Mouse (Mus musculus) limb, embryonic 14.5 days (tissue): ENCODE measurements around the gene Ripk3. TPM values are rescaled to one million over a fixed set of nuclear protein-coding genes. Genes with fewer than 3 reads are reported as not detected.

Experiments
- ATAC-seq: fragments of 200-750 bp; cut with Nextera tagmentation; 2 replicates; pipeline ENCODE4 v1.8.0; 2017; ENCODE audit warnings: low read depth, moderate number of reproducible peaks, moderate TSS enrichment; ENCODE audit not compliant: low FRiP score
- DNase-seq: peaks from one replicate; pipeline ENCODE4 v3.0.0-alpha.2; 2015; ENCODE audit warnings: low spot score
- H3K27ac ChIP-seq: fragments of 300-500 bp; sonication (generic); replicated peaks from 2 replicates; pipeline ENCODE4 v1.5.1; 2014; ENCODE audit warnings: low read depth, mild to moderate bottlenecking, low read length, moderate library complexity, mixed read lengths
- H3K27me3 ChIP-seq: fragments of 300-500 bp; sonication (generic); 2 replicates; pipeline ENCODE4 v1.6.1; 2014; ENCODE audit warnings: low read length, mixed read lengths; ENCODE audit not compliant: control insufficient read depth, insufficient read depth
- H3K36me3 ChIP-seq: fragments of 300-500 bp; sonication (generic); 2 replicates; pipeline ENCODE4 v1.6.1; 2014; ENCODE audit warnings: mild to moderate bottlenecking, low read length, moderate library complexity, mixed read lengths; ENCODE audit not compliant: control insufficient read depth, insufficient read depth
- H3K4me1 ChIP-seq: fragments of 300-500 bp; sonication (generic); 2 replicates; pipeline ENCODE4 v1.6.1; 2014; ENCODE audit warnings: antibody characterized with exemption, low read length, mixed read lengths; ENCODE audit not compliant: control insufficient read depth, insufficient read depth
- H3K4me2 ChIP-seq: fragments of 300-500 bp; sonication (generic); replicated peaks from 2 replicates; pipeline ENCODE4 v1.6.1; 2014; ENCODE audit warnings: low read depth, mild to moderate bottlenecking, low read length, moderate library complexity; ENCODE audit not compliant: severe bottlenecking
- H3K4me3 ChIP-seq: fragments of 300-500 bp; sonication (generic); replicated peaks from 2 replicates; pipeline ENCODE4 v1.5.1; 2014; ENCODE audit warnings: low read length
- H3K9ac ChIP-seq: fragments of 300-500 bp; sonication (generic); 2 replicates; pipeline ENCODE4 v1.6.1; 2014; ENCODE audit warnings: mild to moderate bottlenecking, low read depth, low read length, moderate library complexity; ENCODE audit not compliant: severe bottlenecking
- H3K9me3 ChIP-seq: fragments of 300-500 bp; sonication (generic); 2 replicates; pipeline ENCODE4 v1.6.1; 2016; ENCODE audit warnings: low read length; ENCODE audit not compliant: control insufficient read depth
- POLR2A ChIP-seq: fragments of 200-500 bp; IDR thresholded peaks from 2 replicates; pipeline ENCODE4 v1.8.0; 2012; ENCODE audit warnings: inconsistent platforms, mild to moderate bottlenecking, moderate library complexity, borderline replicate concordance; ENCODE audit not compliant: insufficient read depth, insufficient read length; ENCODE audit errors: extremely low read depth
- WGBS: fragments of 180-500 bp; shearing (Covaris S2); extraction: QIAGEN DNeasy Blood & Tissue Kit; methylation state at CpG from one replicate; pipeline ENCODE4 v1.1.7; 2014; 5-methylcytosine and 5-hydroxymethylcytosine counted together
- polyA plus RNA-seq, 2 experiments: library from polyadenylated mRNA; depleted of rRNA in 1 of 2; stranded (reverse) in 1 of 2; unstranded in 1 of 2; fragments of >200 nt; fragmentation: Nextera tagmentation in 1 of 2; extraction: Ambion mirVana in 1 of 2; gene quantifications; 2 replicates each; pipeline versions ENCODE4 v1.2.1 to v1.2.3; 2012 to 2014

Gene Ripk3
- polyA plus RNA-seq, 2 experiments = 30.5 to 35.9 TPM

GRCm38 (mm10) chr14:55777806-55778205, 10.9 kb downstream of the Ripk3 start:
- TF ChIP-seq POLR2A = no peak
- no peak overlapping the region for H3K4me2 ChIP-seq
- peaks cover 14% of the 10 kb centered on the region for H3K4me1 ChIP-seq
- no peaks in the 10 kb centered on the region for H3K9me3 ChIP-seq
- 92% methylated on average over 11 of the region's 11 CpGs for WGBS
- no peak overlapping the region for H3K9ac ChIP-seq
- no peak for ATAC-seq
- H3K27ac ChIP-seq = no peak overlapping the region
- no peak overlapping the region for H3K4me3 ChIP-seq
- no peaks in the 10 kb centered on the region for H3K27me3 ChIP-seq
- H3K36me3 ChIP-seq = peaks cover 21% of the 10 kb centered on the region; the same call in 1 of the 2 replicates
- no peak for DNase-seq

GRCm38 (mm10) chr14:55777176-55777575, 11.5 kb downstream of the Ripk3 start:
- Histone ChIP-seq H3K27me3 (no peaks in the 10 kb centered on the region), H3K27ac (no peak overlapping the region), H3K9ac (no peak overlapping the region), H3K9me3 (no peaks in the 10 kb centered on the region), H3K4me1 (peaks cover 8% of the 10 kb centered on the region), H3K36me3 (peaks cover 22% of the 10 kb centered on the region; the same call in 1 of the 2 replicates), H3K4me3 (no peak overlapping the region), H3K4me2 (no peak overlapping the region)
- no peak for TF ChIP-seq POLR2A
- 37% methylated on average over 3 of the region's 3 CpGs for WGBS
- ATAC-seq (no peak), DNase-seq (no peak)

GRCm38 (mm10) chr14:55776711-55777110, 12.0 kb downstream of the Ripk3 start:
- ATAC-seq (no peak), DNase-seq (no peak)
- no peak overlapping the region for H3K9ac ChIP-seq
- no peak for TF ChIP-seq POLR2A
- H3K27me3 ChIP-seq = no peaks in the 10 kb centered on the region
- peaks cover 25% of the 10 kb centered on the region; the same call in 1 of the 2 replicates for H3K36me3 ChIP-seq
- WGBS = 76% methylated on average over 7 of the region's 7 CpGs
- H3K4me3 ChIP-seq = no peak overlapping the region
- H3K4me1 ChIP-seq = peaks cover 4% of the 10 kb centered on the region
- H3K27ac ChIP-seq = no peak overlapping the region
- no peaks in the 10 kb centered on the region for H3K9me3 ChIP-seq
- H3K4me2 ChIP-seq = no peak overlapping the region

GRCm38 (mm10) chr14:55769087-55769703, 19.5 kb downstream of the Ripk3 start:
- H3K27ac ChIP-seq = no peak overlapping the region
- no peaks in the 10 kb centered on the region; the same call in 1 of the 2 replicates for H3K4me1 ChIP-seq
- H3K27me3 ChIP-seq = peaks cover 12% of the 10 kb centered on the region
- H3K9me3 ChIP-seq = no peaks in the 10 kb centered on the region
- ATAC-seq = no peak
- peaks cover 6% of the 10 kb centered on the region; the same call in 1 of the 2 replicates for H3K36me3 ChIP-seq
- H3K4me2 ChIP-seq = no peak overlapping the region
- no peak overlapping the region for H3K4me3 ChIP-seq
- no peak for DNase-seq
- no peak overlapping the region for H3K9ac ChIP-seq
- no peak for TF ChIP-seq POLR2A
- WGBS = 75% methylated on average over 16 of the region's 16 CpGs

- Histone ChIP-seq H3K9ac (no peak overlapping the region), H3K4me1 (no peaks in the 10 kb centered on the region; the same call in 1 of the 2 replicates), H3K27me3 (peaks cover 12% of the 10 kb centered on the region), H3K27ac (no peak overlapping the region), H3K4me3 (no peak overlapping the region), H3K36me3 (peaks cover 4% of the 10 kb centered on the region; the same call in 1 of the 2 replicates), H3K9me3 (no peaks in the 10 kb centered on the region), H3K4me2 (no peak overlapping the region)
- ATAC-seq (no peak), DNase-seq (no peak)
- TF ChIP-seq POLR2A = no peak
- WGBS = 86% methylated on average over 6 of the region's 6 CpGs
Measured at GRCm38 (mm10) chr14:55768555-55768954, 20.1 kb downstream of the Ripk3 start.
